Mouse (Mus musculus): Measurements from ENCODE around the gene Ctnnd1.

DNA sequence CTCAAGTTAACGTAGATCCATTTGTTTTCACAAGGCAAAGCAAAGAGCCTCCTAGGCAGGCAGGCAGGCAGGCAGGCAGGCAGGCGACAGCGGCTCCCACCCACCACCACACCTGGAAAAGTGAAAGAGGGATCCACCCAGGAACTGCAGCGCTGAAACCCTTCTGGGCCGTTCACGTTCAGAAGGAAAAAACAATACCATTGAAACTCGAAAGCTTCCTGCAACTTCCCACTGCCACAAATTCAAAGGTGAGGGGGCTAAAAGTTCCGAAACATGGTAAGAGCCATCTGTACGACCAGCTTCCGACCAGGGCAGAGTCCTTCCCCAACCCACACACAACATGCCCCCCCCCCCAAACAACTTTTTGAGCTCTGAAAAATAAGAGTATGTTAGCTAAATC lies 891 bp downstream of the Ctnnd1 start:
- no peak for TF ChIP-seq POLR2A (IDR thresholded peaks at IDR 0.05; ENCODE audit: insufficient read depth, low read depth, low read length)
- no peak for TF ChIP-seq CTCF (IDR thresholded peaks at IDR 0.05)
